Mouse (Mus musculus): ENCODE data around the gene Optn. TPM values are rescaled to one million over a fixed set of nuclear protein-coding genes. Genes with fewer than 3 reads are reported as not detected.
"Not testable (repeated sequence)": the region's sequence is repeated elsewhere in the genome, so short reads cannot be mapped to it uniquely, and the experiment has no call there.

Optn gene
- total and polyA plus RNA-seq, 2 experiments from 2014 or later: 23.2 to 38.4 TPM

DNA sequence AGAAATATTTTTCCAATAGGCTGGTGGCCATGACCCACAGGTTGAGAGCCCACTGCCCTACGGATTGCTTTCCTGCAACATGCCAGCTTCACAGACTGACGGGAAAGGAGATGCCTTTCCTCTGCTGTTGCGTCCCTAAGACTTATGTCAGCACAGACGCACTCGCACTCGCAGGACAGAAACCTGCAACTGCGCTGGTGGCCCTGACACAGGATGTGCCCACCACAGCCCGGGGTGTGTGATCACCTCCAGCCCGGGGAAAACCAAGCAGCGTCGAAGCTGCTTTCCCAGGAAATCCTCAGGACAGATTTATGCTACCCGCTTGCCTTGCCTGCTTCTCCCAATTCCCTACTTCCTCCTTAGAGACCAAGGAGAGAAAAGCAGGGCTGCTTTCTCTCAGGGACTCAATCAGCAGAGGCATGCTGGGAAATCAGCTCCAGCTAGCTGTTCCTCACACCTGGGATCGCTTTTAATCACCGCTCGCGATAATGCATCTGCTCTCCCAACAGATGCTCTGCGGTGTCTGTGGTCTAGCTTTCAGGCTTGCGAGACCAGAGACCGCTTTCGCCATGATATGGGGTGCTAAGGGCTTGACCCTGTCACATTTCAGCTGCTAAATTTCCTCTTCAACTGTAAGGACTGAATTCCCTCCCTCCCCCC lies 34.1 kb upstream of the Optn start:
- Histone ChIP-seq H3K36me3 (replicated peaks; ENCODE audit: control insufficient read depth, insufficient read depth, low read length) (no peaks in the 10 kb centered on the region), H3K4me2 (ENCODE audit: low read depth, low read length) (peak overlapping the region; percentile 57), H3K27ac (ENCODE audit: low read depth) (no peak overlapping the region), H3K9ac (replicated peaks; ENCODE audit: low read depth, low read length) (peak overlapping the region; percentile 39; the same call in 1 of the 2 replicates), H3K9me3 (replicated peaks; ENCODE audit: control insufficient read depth, low read length) (0 out of 2 replicates have a peak, but pooled peaks cover 5% of the 10 kb centered on the region), H3K4me1 (ENCODE audit: control insufficient read depth, insufficient read depth) (0 out of 2 replicates have a peak, but pooled peaks cover 3% of the 10 kb centered on the region), H3K4me3 (ENCODE audit: low read depth, low read length) (peak overlapping the region; percentile 22), H3K27me3 (ENCODE audit: control insufficient read depth, insufficient read depth, low read length) (no peaks in the 10 kb centered on the region)
- no peak for TF ChIP-seq EP300 (IDR thresholded peaks at IDR 0.05; ENCODE audit: low read depth)
- no peak for TF ChIP-seq CTCF (IDR thresholded peaks at IDR 0.05; ENCODE audit: low read depth)
- WGBS: 9% methylated on average over 20 of the region's 20 CpGs
- ATAC-seq (ENCODE audit: insufficient read depth, low read depth) (no peak), DNase-seq (ENCODE audit: low spot score) (no peak)

GRCm38 (mm10) chr2:5095316-5095715 lies 31.5 kb upstream of the Optn start:
- Histone ChIP-seq H3K27ac (ENCODE audit: low read depth) (no peak overlapping the region), H3K9ac (replicated peaks; ENCODE audit: low read depth, low read length) (no peak overlapping the region), H3K4me2 (ENCODE audit: low read depth, low read length) (no peak overlapping the region), H3K9me3 (replicated peaks; ENCODE audit: control insufficient read depth, low read length) (0 out of 2 replicates have a peak, but pooled peaks cover 5% of the 10 kb centered on the region), H3K4me3 (ENCODE audit: low read depth, low read length) (no peak overlapping the region), H3K4me1 (ENCODE audit: control insufficient read depth, insufficient read depth) (0 out of 2 replicates have a peak, but pooled peaks cover 3% of the 10 kb centered on the region), H3K27me3 (ENCODE audit: control insufficient read depth, insufficient read depth, low read length) (no peaks in the 10 kb centered on the region), H3K36me3 (replicated peaks; ENCODE audit: control insufficient read depth, insufficient read depth, low read length) (no peaks in the 10 kb centered on the region)
- no peak for ATAC-seq (ENCODE audit: insufficient read depth, low read depth)
- WGBS: 24% methylated on average over 1 of the region's 1 CpGs
- TF ChIP-seq EP300 (IDR thresholded peaks at IDR 0.05; ENCODE audit: low read depth) (no peak), CTCF (IDR thresholded peaks at IDR 0.05; ENCODE audit: low read depth) (no peak)
- DNase-seq (ENCODE audit: low spot score): no peak

- TF ChIP-seq EP300 (IDR thresholded peaks at IDR 0.05; ENCODE audit: low read depth): no peak
- no peak for TF ChIP-seq CTCF (IDR thresholded peaks at IDR 0.05; ENCODE audit: low read depth)
- Histone ChIP-seq H3K4me2 (ENCODE audit: low read depth, low read length) (no peak overlapping the region), H3K36me3 (replicated peaks; ENCODE audit: control insufficient read depth, insufficient read depth, low read length) (no peaks in the 10 kb centered on the region), H3K27me3 (ENCODE audit: control insufficient read depth, insufficient read depth, low read length) (no peaks in the 10 kb centered on the region), H3K9me3 (replicated peaks; ENCODE audit: control insufficient read depth, low read length) (0 out of 2 replicates have a peak, but pooled peaks cover 5% of the 10 kb centered on the region), H3K4me1 (ENCODE audit: control insufficient read depth, insufficient read depth) (0 out of 2 replicates have a peak, but pooled peaks cover 3% of the 10 kb centered on the region), H3K4me3 (ENCODE audit: low read depth, low read length) (no peak overlapping the region), H3K27ac (ENCODE audit: low read depth) (no peak overlapping the region), H3K9ac (replicated peaks; ENCODE audit: low read depth, low read length) (no peak overlapping the region)
- DNase-seq (ENCODE audit: low spot score) (no peak), ATAC-seq (ENCODE audit: insufficient read depth, low read depth) (no peak)
- WGBS: 85% methylated on average over 5 of the region's 5 CpGs
Measured at GRCm38 (mm10) chr2:5094876-5095275, 31.0 kb upstream of the Optn start.

- WGBS: 70% methylated on average over 3 of the region's 4 CpGs
- not testable (repeated sequence) for H3K27ac ChIP-seq (ENCODE audit: low read depth); H3K36me3 ChIP-seq (replicated peaks; ENCODE audit: control insufficient read depth, insufficient read depth, low read length); ATAC-seq (ENCODE audit: insufficient read depth, low read depth); H3K4me1 ChIP-seq (ENCODE audit: control insufficient read depth, insufficient read depth); H3K27me3 ChIP-seq (ENCODE audit: control insufficient read depth, insufficient read depth, low read length); H3K9me3 ChIP-seq (replicated peaks; ENCODE audit: control insufficient read depth, low read length); H3K9ac ChIP-seq (replicated peaks; ENCODE audit: low read depth, low read length); H3K4me2 ChIP-seq (ENCODE audit: low read depth, low read length); H3K4me3 ChIP-seq (ENCODE audit: low read depth, low read length)
- TF ChIP-seq CTCF (IDR thresholded peaks at IDR 0.05; ENCODE audit: low read depth): peak; percentile 74
- peak; percentile 57 for DNase-seq (ENCODE audit: low spot score)
Measured at GRCm38 (mm10) chr2:5090385-5090784, 26.5 kb upstream of the Optn start.

DNA sequence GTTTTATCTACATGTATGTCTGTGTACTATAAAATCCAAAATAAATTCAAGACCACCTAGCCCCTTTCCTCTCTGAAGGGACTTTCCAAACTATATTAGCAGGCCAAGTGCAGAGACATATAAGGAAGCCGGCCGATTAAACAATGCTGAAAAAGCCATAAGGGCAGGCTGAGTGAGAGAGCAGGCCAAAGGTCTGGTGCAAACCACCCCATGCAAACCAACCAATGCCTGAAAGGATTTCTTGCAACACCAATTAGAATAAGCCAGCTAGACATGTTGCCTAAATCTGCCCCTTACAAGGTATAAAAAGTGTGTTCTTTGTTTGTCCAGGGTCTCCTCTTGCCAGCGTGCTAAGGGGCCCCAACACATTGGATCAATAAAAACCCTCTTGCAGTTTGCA lies 23.8 kb upstream of the Optn start:
- DNase-seq (ENCODE audit: low spot score) (no peak), ATAC-seq (ENCODE audit: insufficient read depth, low read depth) (no peak)
- Histone ChIP-seq H3K27me3 (ENCODE audit: control insufficient read depth, insufficient read depth, low read length) (no peaks in the 10 kb centered on the region), H3K4me3 (ENCODE audit: low read depth, low read length) (no peak overlapping the region), H3K27ac (ENCODE audit: low read depth) (no peak overlapping the region), H3K9ac (replicated peaks; ENCODE audit: low read depth, low read length) (no peak overlapping the region), H3K4me1 (ENCODE audit: control insufficient read depth, insufficient read depth) (no peaks in the 10 kb centered on the region), H3K36me3 (replicated peaks; ENCODE audit: control insufficient read depth, insufficient read depth, low read length) (no peaks in the 10 kb centered on the region), H3K4me2 (ENCODE audit: low read depth, low read length) (no peak overlapping the region), H3K9me3 (replicated peaks; ENCODE audit: control insufficient read depth, low read length) (no peaks in the 10 kb centered on the region)
- TF ChIP-seq EP300 (IDR thresholded peaks at IDR 0.05; ENCODE audit: low read depth) (no peak), CTCF (IDR thresholded peaks at IDR 0.05; ENCODE audit: low read depth) (no peak)
- 94% methylated on average over 3 of the region's 3 CpGs for WGBS

- H3K27me3 ChIP-seq (ENCODE audit: control insufficient read depth, insufficient read depth, low read length): no peaks in the 10 kb centered on the region
- DNase-seq (ENCODE audit: low spot score) (no peak), ATAC-seq (ENCODE audit: insufficient read depth, low read depth) (no peak)
- H3K9me3 ChIP-seq (replicated peaks; ENCODE audit: control insufficient read depth, low read length): no peaks in the 10 kb centered on the region
- no peaks in the 10 kb centered on the region for H3K36me3 ChIP-seq (replicated peaks; ENCODE audit: control insufficient read depth, insufficient read depth, low read length)
- WGBS: 92% methylated on average over 7 of the region's 7 CpGs
- no peak overlapping the region for H3K9ac ChIP-seq (replicated peaks; ENCODE audit: low read depth, low read length)
- no peak overlapping the region for H3K4me3 ChIP-seq (ENCODE audit: low read depth, low read length)
- H3K4me2 ChIP-seq (ENCODE audit: low read depth, low read length): no peak overlapping the region
- H3K4me1 ChIP-seq (ENCODE audit: control insufficient read depth, insufficient read depth): no peaks in the 10 kb centered on the region
- TF ChIP-seq CTCF (IDR thresholded peaks at IDR 0.05; ENCODE audit: low read depth) (no peak), EP300 (IDR thresholded peaks at IDR 0.05; ENCODE audit: low read depth) (no peak)
- no peak overlapping the region for H3K27ac ChIP-seq (ENCODE audit: low read depth)
Measured at GRCm38 (mm10) chr2:5083739-5084138, 19.9 kb upstream of the Optn start.
